Mouse (Mus musculus): Measurements from ENCODE around the gene 4933434E20Rik. TPM values are rescaled to one million over a fixed set of nuclear protein-coding genes. Genes with fewer than 3 reads are reported as not detected.

4933434E20Rik gene
- total RNA-seq, 1 experiment = 69.2 TPM

DNA sequence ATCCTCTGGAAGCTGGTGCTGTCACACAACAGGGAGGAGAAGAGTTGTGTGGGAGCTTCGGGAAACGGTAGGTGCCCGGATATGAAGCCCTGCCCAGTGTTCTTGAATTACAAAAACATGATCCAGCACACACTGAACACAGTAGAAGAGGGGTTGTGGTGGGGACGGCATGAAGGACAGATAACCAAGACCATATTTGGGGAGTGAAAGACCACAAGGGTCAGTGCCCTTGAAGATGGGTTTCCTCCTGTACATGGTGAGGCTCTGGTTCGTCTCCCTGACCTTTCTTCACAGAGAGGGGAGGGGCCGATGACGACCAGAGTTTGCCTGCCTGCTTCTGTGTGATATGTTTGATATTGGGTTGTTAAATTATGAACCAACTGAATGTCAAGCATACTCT lies 18.3 kb downstream of the 4933434E20Rik start:
- in situ Hi-C loops (cut with MboI; ENCODE audit: low sequenced_read_pairs in 2 of 2, unreplicated experiment in 2 of 2) = no loop called here
- Histone ChIP-seq H3K27ac (ENCODE audit: insufficient read depth, low read depth, low read length, poor library complexity, severe bottlenecking) (no peak overlapping the region), H3K9ac (ENCODE audit: insufficient read depth, low read depth, low read length, poor library complexity, severe bottlenecking) (no peak overlapping the region), H3K36me3 (ENCODE audit: control insufficient read depth, insufficient read depth, low read length, poor library complexity, severe bottlenecking) (no peaks in the 10 kb centered on the region), H3K4me1 (ENCODE audit: control insufficient read depth in 2 of 2, insufficient read depth in 2 of 2, low read length in 2 of 2, poor library complexity in 1 of 2) (no peaks in the 10 kb centered on the region; a peak in 1 of 4 replicates), H3K4me3 (ENCODE audit: insufficient read depth in 1 of 2, low read depth in 1 of 2, low read length in 2 of 2, poor library complexity in 1 of 2, severe bottlenecking in 1 of 2) (no peak overlapping the region), H3K9me3 (ENCODE audit: control insufficient read depth, insufficient read depth, low read depth, low read length) (no peaks in the 10 kb centered on the region)
- no peak for DNase-seq (ENCODE audit: low read depth, low spot score)
- TF ChIP-seq MAFK (IDR thresholded peaks at IDR 0.05; ENCODE audit: insufficient read depth, low read depth, low read length) (no peak), ZC3H11A (IDR thresholded peaks at IDR 0.05; ENCODE audit: borderline replicate concordance, low read depth, low read length) (no peak), ZNF384 (IDR thresholded peaks at IDR 0.05; ENCODE audit: low read depth, low read length) (no peak), HCFC1 (IDR thresholded peaks at IDR 0.05; ENCODE audit: borderline replicate concordance, insufficient read depth, low read length) (no peak), CHD2 (IDR thresholded peaks at IDR 0.05; ENCODE audit: low read depth, low read length) (no peak)

DNA sequence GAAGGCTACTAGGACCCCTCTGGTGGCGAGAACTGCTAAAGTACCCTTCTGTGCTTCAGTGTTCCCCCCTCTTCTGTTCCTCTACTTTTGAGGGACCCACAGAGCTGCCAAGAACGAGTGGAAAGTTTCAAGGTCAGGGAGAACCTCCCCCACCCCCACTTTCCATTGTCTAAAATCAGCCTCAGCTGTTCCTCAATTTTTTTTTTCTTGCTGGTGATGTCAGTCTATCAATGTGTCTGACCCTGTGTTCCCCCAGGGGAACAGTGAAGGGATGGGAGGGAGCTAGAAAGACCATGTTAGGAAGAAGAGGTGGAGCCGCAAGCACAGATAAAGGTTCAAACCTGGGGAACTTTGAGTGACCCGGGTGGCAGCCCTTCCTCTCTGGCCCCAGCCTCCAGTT lies 20.9 kb downstream of the 4933434E20Rik start, which contains the start of gene Tpm3:
Tpm3 (plus strand) TSS at position 356 of the 400 bp plus-strand sequence.
- Histone ChIP-seq H3K36me3 (ENCODE audit: control insufficient read depth, insufficient read depth, low read length, poor library complexity, severe bottlenecking) (no peaks in the 10 kb centered on the region), H3K9me3 (ENCODE audit: control insufficient read depth, insufficient read depth, low read depth, low read length) (no peaks in the 10 kb centered on the region), H3K9ac (ENCODE audit: insufficient read depth, low read depth, low read length, poor library complexity, severe bottlenecking) (no peak within 1 kb of the TSS), H3K27ac (ENCODE audit: insufficient read depth, low read depth, low read length, poor library complexity, severe bottlenecking) (no peak within 1 kb of the TSS), H3K4me1 (ENCODE audit: control insufficient read depth in 2 of 2, insufficient read depth in 2 of 2, low read length in 2 of 2, poor library complexity in 1 of 2) (peaks cover 2 to 4% of the 10 kb centered on the region in 2 experiments; a peak in 1 of 4 replicates), H3K4me3 (ENCODE audit: insufficient read depth in 1 of 2, low read depth in 1 of 2, low read length in 2 of 2, poor library complexity in 1 of 2, severe bottlenecking in 1 of 2) (no peak within 1 kb of the TSS)
- no peak for DNase-seq (ENCODE audit: low read depth, low spot score)
- TF ChIP-seq CHD2 (IDR thresholded peaks at IDR 0.05; ENCODE audit: low read depth, low read length) (no peak), MAFK (IDR thresholded peaks at IDR 0.05; ENCODE audit: insufficient read depth, low read depth, low read length) (no peak), ZNF384 (IDR thresholded peaks at IDR 0.05; ENCODE audit: low read depth, low read length) (peak; percentile 44; the same call in 1 of the 2 replicates), ZC3H11A (IDR thresholded peaks at IDR 0.05; ENCODE audit: borderline replicate concordance, low read depth, low read length) (no peak)
- in situ Hi-C loops (cut with MboI; ENCODE audit: low sequenced_read_pairs in 2 of 2, unreplicated experiment in 2 of 2) = no loop called here

DNA sequence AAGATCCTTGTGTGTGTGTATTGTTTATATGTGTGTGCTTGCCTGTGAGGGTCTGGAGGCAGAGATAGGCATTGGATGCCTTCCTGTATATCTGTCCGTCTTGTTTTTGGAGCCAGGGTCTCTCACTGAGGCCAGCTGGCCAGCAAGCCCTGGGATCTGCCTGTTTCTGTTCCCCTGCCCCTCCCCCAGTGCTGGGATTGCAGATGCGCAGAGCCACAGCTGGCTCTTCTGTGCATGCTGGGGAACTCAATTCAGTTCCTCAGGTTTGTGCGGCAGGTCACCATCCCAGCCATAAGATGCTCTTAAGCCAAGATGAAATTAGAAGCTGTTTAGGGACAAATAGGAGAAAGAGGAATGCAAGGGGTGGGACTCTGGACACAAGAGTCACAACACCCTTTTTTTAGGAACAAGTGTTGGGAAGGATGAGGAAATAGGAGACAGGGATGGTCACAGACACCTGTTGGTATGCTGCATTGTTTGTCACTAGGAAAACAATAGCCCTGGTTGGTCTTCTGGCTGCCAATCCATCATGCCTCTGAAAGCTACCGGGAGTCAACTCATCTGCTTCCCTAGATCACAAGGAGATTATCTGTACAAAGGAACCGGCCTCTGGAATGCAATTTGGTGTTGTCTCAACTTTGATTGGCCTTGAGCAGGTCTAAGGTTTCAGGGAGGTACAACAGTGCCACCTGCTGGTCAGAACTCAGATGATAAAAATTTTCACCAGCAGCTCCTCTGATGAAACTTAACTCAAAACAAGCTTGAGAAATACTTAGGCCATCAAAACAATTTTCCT lies 25.7 kb downstream of the 4933434E20Rik start:
- 0 out of 2 replicates have a peak overlapping the region, but pooled peaks have one; percentile 35 for H3K9ac ChIP-seq (ENCODE audit: insufficient read depth, low read depth, low read length, poor library complexity, severe bottlenecking)
- in situ Hi-C loops (cut with MboI; ENCODE audit: low sequenced_read_pairs in 2 of 2, unreplicated experiment in 2 of 2) = no loop called here
- peak overlapping the region; percentile 57 for H3K27ac ChIP-seq (ENCODE audit: insufficient read depth, low read depth, low read length, poor library complexity, severe bottlenecking)

DNA sequence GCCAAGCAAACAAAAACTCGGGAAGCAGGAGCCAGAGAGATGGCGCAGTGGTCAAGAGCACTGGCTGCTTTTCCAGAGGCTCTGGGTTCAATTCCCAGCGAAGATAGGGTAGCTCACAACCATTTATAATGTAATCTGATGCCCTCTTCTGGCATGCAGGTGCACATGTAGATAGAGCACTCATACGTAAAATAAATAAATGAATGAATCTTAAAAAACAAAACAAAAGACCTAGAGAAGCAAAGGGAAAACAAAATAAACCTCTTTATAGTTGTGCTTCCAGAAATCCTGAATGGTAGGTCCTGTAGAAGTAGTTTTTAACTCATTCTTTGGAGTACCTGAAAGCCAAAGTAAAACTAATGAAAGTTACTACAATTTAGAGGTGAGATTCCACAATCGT lies 26.8 kb downstream of the 4933434E20Rik start:
- Histone ChIP-seq H3K9ac (ENCODE audit: insufficient read depth, low read depth, low read length, poor library complexity, severe bottlenecking) (no peak overlapping the region), H3K36me3 (ENCODE audit: control insufficient read depth, insufficient read depth, low read length, poor library complexity, severe bottlenecking) (peaks cover 6% of the 10 kb centered on the region), H3K4me1 (ENCODE audit: control insufficient read depth in 2 of 2, insufficient read depth in 2 of 2, low read length in 2 of 2, poor library complexity in 1 of 2) (peaks cover 8 to 9% of the 10 kb centered on the region in 2 experiments; a peak in 3 of 4 replicates), H3K27ac (ENCODE audit: insufficient read depth, low read depth, low read length, poor library complexity, severe bottlenecking) (no peak overlapping the region), H3K4me3 (ENCODE audit: insufficient read depth in 1 of 2, low read depth in 1 of 2, low read length in 2 of 2, poor library complexity in 1 of 2, severe bottlenecking in 1 of 2) (no peak overlapping the region), H3K9me3 (ENCODE audit: control insufficient read depth, insufficient read depth, low read depth, low read length) (no peaks in the 10 kb centered on the region)
- in situ Hi-C loops (cut with MboI; ENCODE audit: low sequenced_read_pairs in 2 of 2, unreplicated experiment in 2 of 2) = no loop called here
- TF ChIP-seq HCFC1 (IDR thresholded peaks at IDR 0.05; ENCODE audit: borderline replicate concordance, insufficient read depth, low read length) (no peak), CHD2 (IDR thresholded peaks at IDR 0.05; ENCODE audit: low read depth, low read length) (no peak), ZC3H11A (IDR thresholded peaks at IDR 0.05; ENCODE audit: borderline replicate concordance, low read depth, low read length) (no peak), ZNF384 (IDR thresholded peaks at IDR 0.05; ENCODE audit: low read depth, low read length) (no peak), MAFK (IDR thresholded peaks at IDR 0.05; ENCODE audit: insufficient read depth, low read depth, low read length) (no peak)
- no peak for DNase-seq (ENCODE audit: low read depth, low spot score)

More for the DNA sequence above, 25.7 kb downstream of the 4933434E20Rik start:
- peak overlapping the region; percentile 15 to 36; a peak in 3 of 4 replicates for H3K4me3 ChIP-seq (ENCODE audit: insufficient read depth in 1 of 2, low read depth in 1 of 2, low read length in 2 of 2, poor library complexity in 1 of 2, severe bottlenecking in 1 of 2)
- TF ChIP-seq ZNF384 (IDR thresholded peaks at IDR 0.05; ENCODE audit: low read depth, low read length) (no peak; the same call in 1 of the 2 replicates), MAFK (IDR thresholded peaks at IDR 0.05; ENCODE audit: insufficient read depth, low read depth, low read length) (no peak), ZC3H11A (IDR thresholded peaks at IDR 0.05; ENCODE audit: borderline replicate concordance, low read depth, low read length) (no peak)
- no peaks in the 10 kb centered on the region for H3K9me3 ChIP-seq (ENCODE audit: control insufficient read depth, insufficient read depth, low read depth, low read length)
- H3K36me3 ChIP-seq (ENCODE audit: control insufficient read depth, insufficient read depth, low read length, poor library complexity, severe bottlenecking) = 0 out of 2 replicates have a peak, but pooled peaks cover under 1% of the 10 kb centered on the region
- peaks cover 4 to 7% of the 10 kb centered on the region in 2 experiments; a peak in 3 of 4 replicates for H3K4me1 ChIP-seq (ENCODE audit: control insufficient read depth in 2 of 2, insufficient read depth in 2 of 2, low read length in 2 of 2, poor library complexity in 1 of 2)
- peak; percentile 95 for DNase-seq (ENCODE audit: low read depth, low spot score)

Data from ES-E14 (cell line).